Mouse (Mus musculus): ENCODE measurements at regions not wholly inside any gene's neighbourhood (a gene's known extent, or its start where the extent isn't known, plus 50 kb on each side); places are given as distances from the start of the nearest gene placed in this dataset.

- no peak for TF ChIP-seq CTCF (IDR thresholded peaks at IDR 0.05; ENCODE audit: control insufficient read depth, insufficient read depth, insufficient read length)
- no peak for TF ChIP-seq MYOG (IDR thresholded peaks at IDR 0.05; ENCODE audit: control insufficient read depth, extremely low read depth, insufficient read length)
- no peak for TF ChIP-seq MAX (IDR thresholded peaks at IDR 0.05)
- TF ChIP-seq MYOD1 (IDR thresholded peaks at IDR 0.05; ENCODE audit: control insufficient read depth, insufficient read length, low read depth) = no peak
- TF ChIP-seq USF1 (IDR thresholded peaks at IDR 0.05; ENCODE audit: low read depth) = no peak
- no peak for TF ChIP-seq CEBPB (IDR thresholded peaks at IDR 0.05; ENCODE audit: low read depth)
- no peak for TF ChIP-seq FOSL1 (IDR thresholded peaks at IDR 0.05; ENCODE audit: insufficient read depth, low read length, poor library complexity, severe bottlenecking)
Observed at GRCm38 (mm10) chr4:53386309-53386708, 53.9 kb upstream of the Slc44a1 start.
